Mouse (Mus musculus) embryonic facial prominence, embryonic 13.5 days (tissue): ENCODE measurements at regions not wholly inside any gene's neighbourhood (a gene's known extent, or its start where the extent isn't known, plus 50 kb on each side); places are given as distances from the start of the nearest gene placed in this dataset.

Source experiments
- ATAC-seq: fragments of 200-750 bp; cut with Nextera tagmentation; 2 replicates; pipeline ENCODE4 v1.8.0; 2017; ENCODE audit warnings: low read depth; ENCODE audit not compliant: insufficient number of reproducible peaks, insufficient read depth, low FRiP score, low TSS enrichment
- H3K27ac ChIP-seq: fragments of 300-500 bp; sonication (generic); 2 replicates; pipeline ENCODE4 v1.5.1; 2015; ENCODE audit warnings: moderate library complexity, mild to moderate bottlenecking, inconsistent platforms
- H3K27me3 ChIP-seq: fragments of 300-500 bp; sonication (generic); 2 replicates; pipeline ENCODE4 v1.6.1; 2015; ENCODE audit warnings: mild to moderate bottlenecking, inconsistent platforms
- H3K36me3 ChIP-seq: fragments of 300-500 bp; sonication (generic); 2 replicates; pipeline ENCODE4 v1.6.1; 2015; ENCODE audit warnings: mild to moderate bottlenecking, inconsistent platforms
- H3K4me1 ChIP-seq: fragments of 300-500 bp; sonication (generic); 2 replicates; pipeline ENCODE4 v1.6.1; 2015; ENCODE audit warnings: inconsistent platforms
- H3K4me2 ChIP-seq: fragments of 300-500 bp; sonication (generic); 2 replicates; pipeline ENCODE4 v1.6.1; 2015; ENCODE audit warnings: moderate library complexity, mild to moderate bottlenecking, inconsistent platforms
- H3K4me3 ChIP-seq: fragments of 300-500 bp; sonication (generic); 2 replicates; pipeline ENCODE4 v1.5.1; 2015; ENCODE audit warnings: mild to moderate bottlenecking, inconsistent platforms
- H3K9ac ChIP-seq: fragments of 300-500 bp; sonication (generic); 2 replicates; pipeline ENCODE4 v1.6.1; 2015; ENCODE audit warnings: mild to moderate bottlenecking, inconsistent platforms
- H3K9me3 ChIP-seq: fragments of 300-500 bp; sonication (generic); 2 replicates; pipeline ENCODE4 v1.6.1; 2016; ENCODE audit warnings: inconsistent platforms
- WGBS: fragments of 180-500 bp; shearing (Covaris S2); methylation state at CpG from one replicate; pipeline ENCODE4 v1.1.7; 2015; ENCODE audit warnings: mixed read lengths; 5-methylcytosine and 5-hydroxymethylcytosine counted together

- H3K27ac ChIP-seq = no peak overlapping the region
- no peaks in the 10 kb centered on the region for H3K36me3 ChIP-seq
- no peak overlapping the region for H3K9ac ChIP-seq
- no peaks in the 10 kb centered on the region for H3K4me1 ChIP-seq
- no peaks in the 10 kb centered on the region for H3K27me3 ChIP-seq
- 43% methylated on average over 4 of the region's 4 CpGs for WGBS
- H3K4me2 ChIP-seq = no peak overlapping the region
- no peak for ATAC-seq
- no peaks in the 10 kb centered on the region for H3K9me3 ChIP-seq
- H3K4me3 ChIP-seq = no peak overlapping the region
Observed at GRCm38 (mm10) chr2:137560366-137560765, 443.9 kb upstream of the Jag1 start.

GRCm38 (mm10) chr2:137553871-137554270 lies 437.4 kb upstream of the Jag1 start:
- 86% methylated on average over 2 of the region's 2 CpGs for WGBS
- Histone ChIP-seq H3K4me3 (no peak overlapping the region), H3K9ac (no peak overlapping the region), H3K36me3 (no peaks in the 10 kb centered on the region), H3K4me2 (no peak overlapping the region), H3K27me3 (no peaks in the 10 kb centered on the region), H3K4me1 (no peaks in the 10 kb centered on the region), H3K27ac (no peak overlapping the region), H3K9me3 (peaks cover 5% of the 10 kb centered on the region; the same call in 1 of the 2 replicates)
- ATAC-seq = no peak

GRCm38 (mm10) chr2:137536581-137536980 lies 420.1 kb upstream of the Jag1 start:
- no peak for ATAC-seq
- no peak overlapping the region for H3K4me3 ChIP-seq
- H3K4me1 ChIP-seq = no peaks in the 10 kb centered on the region
- no peaks in the 10 kb centered on the region for H3K27me3 ChIP-seq
- H3K27ac ChIP-seq = no peak overlapping the region
- no peaks in the 10 kb centered on the region for H3K36me3 ChIP-seq
- H3K9me3 ChIP-seq = no peaks in the 10 kb centered on the region
- WGBS = 65% methylated on average over 2 of the region's 2 CpGs
- no peak overlapping the region for H3K4me2 ChIP-seq
- no peak overlapping the region for H3K9ac ChIP-seq

- no peak for ATAC-seq
- no peaks in the 10 kb centered on the region for H3K36me3 ChIP-seq
- H3K4me2 ChIP-seq = no peak overlapping the region
- H3K27me3 ChIP-seq = no peaks in the 10 kb centered on the region
- no peaks in the 10 kb centered on the region for H3K9me3 ChIP-seq
- H3K4me3 ChIP-seq = no peak overlapping the region
- H3K4me1 ChIP-seq = no peaks in the 10 kb centered on the region
- 80% methylated on average over 2 of the region's 2 CpGs for WGBS
- H3K27ac ChIP-seq = no peak overlapping the region
- no peak overlapping the region for H3K9ac ChIP-seq
Observed at GRCm38 (mm10) chr2:137516271-137516670, 399.8 kb upstream of the Jag1 start.

- ATAC-seq = no peak
- Histone ChIP-seq H3K27ac (no peak overlapping the region), H3K36me3 (no peaks in the 10 kb centered on the region), H3K9me3 (no peaks in the 10 kb centered on the region), H3K27me3 (no peaks in the 10 kb centered on the region), H3K4me3 (no peak overlapping the region), H3K4me1 (no peaks in the 10 kb centered on the region), H3K9ac (no peak overlapping the region), H3K4me2 (no peak overlapping the region)
- 41% methylated on average over 3 of the region's 3 CpGs for WGBS
Observed at GRCm38 (mm10) chr2:137515043-137515442, 398.6 kb upstream of the Jag1 start.

GRCm38 (mm10) chr2:137513895-137514506 lies 397.6 kb upstream of the Jag1 start:
- Histone ChIP-seq H3K36me3 (no peaks in the 10 kb centered on the region), H3K4me2 (no peak overlapping the region), H3K9ac (no peak overlapping the region), H3K9me3 (no peaks in the 10 kb centered on the region), H3K4me3 (no peak overlapping the region), H3K4me1 (no peaks in the 10 kb centered on the region), H3K27me3 (no peaks in the 10 kb centered on the region), H3K27ac (no peak overlapping the region)
- 26% methylated on average over 2 of the region's 2 CpGs for WGBS
- ATAC-seq = no peak

GRCm38 (mm10) chr2:137510671-137511235 lies 394.3 kb upstream of the Jag1 start:
- no peak overlapping the region for H3K4me3 ChIP-seq
- no peak for ATAC-seq
- no peaks in the 10 kb centered on the region for H3K27me3 ChIP-seq
- no peak overlapping the region for H3K4me2 ChIP-seq
- no peaks in the 10 kb centered on the region for H3K36me3 ChIP-seq
- no peak overlapping the region for H3K27ac ChIP-seq
- H3K4me1 ChIP-seq = no peaks in the 10 kb centered on the region
- no peaks in the 10 kb centered on the region for H3K9me3 ChIP-seq
- 77% methylated on average over 3 of the region's 3 CpGs for WGBS
- H3K9ac ChIP-seq = no peak overlapping the region

GRCm38 (mm10) chr2:137501236-137501635 lies 384.8 kb upstream of the Jag1 start:
- no peaks in the 10 kb centered on the region for H3K27me3 ChIP-seq
- H3K9me3 ChIP-seq = no peaks in the 10 kb centered on the region
- WGBS = 64% methylated on average over 1 of the region's 1 CpGs
- no peaks in the 10 kb centered on the region for H3K36me3 ChIP-seq
- no peaks in the 10 kb centered on the region for H3K4me1 ChIP-seq
- H3K4me3 ChIP-seq = no peak overlapping the region
- ATAC-seq = no peak
- no peak overlapping the region for H3K4me2 ChIP-seq
- H3K9ac ChIP-seq = no peak overlapping the region
- H3K27ac ChIP-seq = no peak overlapping the region

- ATAC-seq = no peak
- H3K4me1 ChIP-seq = no peaks in the 10 kb centered on the region
- no peak overlapping the region for H3K4me2 ChIP-seq
- no peaks in the 10 kb centered on the region for H3K9me3 ChIP-seq
- H3K4me3 ChIP-seq = no peak overlapping the region
- H3K9ac ChIP-seq = no peak overlapping the region
- H3K27me3 ChIP-seq = no peaks in the 10 kb centered on the region
- no peak overlapping the region for H3K27ac ChIP-seq
- H3K36me3 ChIP-seq = no peaks in the 10 kb centered on the region
- WGBS = 81% methylated on average over 2 of the region's 2 CpGs
Observed at GRCm38 (mm10) chr2:137497616-137498015, 381.2 kb upstream of the Jag1 start.

GRCm38 (mm10) chr2:137493600-137493999 lies 377.2 kb upstream of the Jag1 start:
- Histone ChIP-seq H3K4me2 (no peak overlapping the region), H3K27ac (no peak overlapping the region), H3K36me3 (no peaks in the 10 kb centered on the region), H3K9ac (no peak overlapping the region), H3K27me3 (no peaks in the 10 kb centered on the region), H3K4me3 (no peak overlapping the region), H3K9me3 (no peaks in the 10 kb centered on the region), H3K4me1 (no peaks in the 10 kb centered on the region)
- WGBS = 78% methylated on average over 5 of the region's 5 CpGs
- no peak for ATAC-seq

GRCm38 (mm10) chr2:137489181-137489682 lies 372.8 kb upstream of the Jag1 start:
- no peaks in the 10 kb centered on the region for H3K9me3 ChIP-seq
- H3K9ac ChIP-seq = no peak overlapping the region
- H3K4me3 ChIP-seq = no peak overlapping the region
- no peak overlapping the region for H3K4me2 ChIP-seq
- ATAC-seq = no peak
- no peak overlapping the region for H3K27ac ChIP-seq
- no peaks in the 10 kb centered on the region for H3K36me3 ChIP-seq
- 69% methylated on average over 5 of the region's 5 CpGs for WGBS
- no peaks in the 10 kb centered on the region for H3K4me1 ChIP-seq
- H3K27me3 ChIP-seq = no peaks in the 10 kb centered on the region

- Histone ChIP-seq H3K4me2 (no peak overlapping the region), H3K9ac (no peak overlapping the region), H3K27ac (no peak overlapping the region), H3K4me3 (no peak overlapping the region), H3K27me3 (no peaks in the 10 kb centered on the region), H3K4me1 (no peaks in the 10 kb centered on the region), H3K36me3 (no peaks in the 10 kb centered on the region), H3K9me3 (no peaks in the 10 kb centered on the region)
- ATAC-seq = no peak
- WGBS = 74% methylated on average over 1 of the region's 1 CpGs
Observed at GRCm38 (mm10) chr2:137468769-137469168, 352.3 kb upstream of the Jag1 start.
